Mouse (Mus musculus): ENCODE data around the gene Glul. TPM values are rescaled to one million over a fixed set of nuclear protein-coding genes. Genes with fewer than 3 reads are reported as not detected.

Gene Glul
- total RNA-seq, 2 experiments from 2014 or later = 1,052 to 1,177 TPM

DNA sequence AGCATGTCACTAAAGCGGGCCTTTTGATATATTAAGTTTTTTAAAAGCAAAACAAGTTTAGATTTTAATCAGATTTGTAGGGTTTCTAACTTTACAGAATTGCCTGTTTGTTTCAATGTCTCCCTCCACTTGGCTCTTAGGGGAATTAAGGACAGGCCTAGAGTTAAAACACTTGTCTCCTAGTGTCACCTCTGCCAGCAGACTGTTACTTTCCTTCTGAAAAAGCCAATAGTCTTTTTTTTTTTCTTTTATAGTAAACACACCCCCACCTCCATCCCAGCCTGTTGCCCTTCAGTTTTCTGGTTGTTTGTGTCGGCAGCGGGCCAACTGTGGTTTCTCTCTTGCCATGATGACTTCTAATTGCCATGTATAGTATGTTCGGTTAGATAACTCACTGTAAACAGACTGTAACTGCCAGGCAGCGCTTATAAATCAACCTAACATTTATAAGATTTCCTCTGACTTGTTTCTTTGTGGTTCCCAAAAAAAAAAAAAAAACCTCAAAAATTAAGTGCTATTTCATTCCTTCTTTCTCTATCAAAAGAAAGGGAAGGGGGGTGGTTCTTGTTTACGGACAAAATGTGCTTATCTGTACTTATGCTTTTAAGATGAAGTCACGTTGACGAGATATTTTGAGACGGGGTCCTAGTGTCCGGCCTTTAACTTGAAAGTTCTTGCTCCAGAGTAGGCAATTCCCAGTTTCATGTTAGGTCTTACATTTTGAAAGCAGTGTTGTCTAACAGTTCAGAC lies 9.6 kb downstream of the Glul start:
- no peak for DNase-seq (ENCODE audit: low spot score in 2 of 2)

DNA sequence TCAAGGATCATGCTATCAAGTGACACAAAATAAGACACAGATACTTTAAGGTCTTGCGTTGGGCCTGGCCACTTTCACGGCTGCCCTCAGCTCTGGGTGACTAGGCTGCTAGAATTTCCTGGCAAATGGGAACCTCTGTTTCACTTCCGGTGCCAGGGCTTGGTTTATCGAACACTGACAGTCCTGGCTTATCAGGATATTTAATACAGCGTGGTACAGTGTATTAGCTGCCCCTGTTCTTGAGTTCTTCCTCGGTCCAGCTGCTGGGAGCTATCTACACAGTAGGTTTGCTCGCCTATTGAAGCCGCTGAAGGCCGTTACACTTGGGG lies 10.2 kb downstream of the Glul start:
- no peak for DNase-seq (ENCODE audit: low spot score in 2 of 2)

DNA sequence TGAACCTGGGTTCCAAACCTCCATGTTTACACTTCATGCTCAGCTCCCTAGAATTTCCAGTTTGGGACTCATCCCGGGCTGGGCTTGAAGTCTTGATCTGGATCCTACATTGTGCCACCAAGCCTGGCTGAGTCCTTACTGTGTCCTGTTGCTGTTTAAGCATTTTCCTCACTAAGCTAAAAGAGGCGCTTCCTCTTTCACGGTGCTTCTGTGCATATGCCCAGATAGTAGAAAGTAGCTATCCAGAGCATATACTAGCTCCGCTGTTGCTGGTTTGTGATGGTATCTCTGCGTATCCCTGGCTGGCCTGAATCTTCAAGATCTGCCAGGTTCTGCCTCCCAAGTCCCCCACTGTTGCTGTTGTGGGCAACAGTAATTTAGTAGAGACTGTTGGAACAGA lies 10.7 kb downstream of the Glul start:
- no peak for DNase-seq (ENCODE audit: low spot score in 2 of 2)

DNA sequence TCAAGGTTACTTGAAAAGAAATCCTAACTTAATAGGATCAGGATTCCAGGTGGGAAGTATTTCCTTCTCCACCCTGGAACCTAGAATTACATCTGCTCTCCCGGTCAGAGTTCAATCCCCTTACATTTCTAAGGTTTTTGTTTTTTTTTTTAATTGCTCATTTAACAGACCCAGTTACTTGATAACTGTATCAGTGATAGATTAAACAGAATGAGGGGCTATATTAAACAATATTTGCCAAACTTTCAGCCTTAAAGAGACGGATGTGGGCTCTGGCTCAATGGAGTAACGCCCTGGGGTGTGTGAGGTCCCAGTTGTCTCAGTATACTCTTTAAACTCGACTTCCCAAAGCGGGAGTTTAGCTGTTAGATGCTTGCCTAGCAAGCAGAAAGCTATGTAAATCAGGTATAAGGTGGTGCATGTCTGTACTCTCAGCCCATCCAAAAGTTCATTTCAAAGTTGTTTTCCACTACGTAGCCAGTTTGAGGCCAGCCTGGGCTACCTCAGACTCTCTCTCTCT lies 11.6 kb downstream of the Glul start:
- DNase-seq (ENCODE audit: low spot score in 2 of 2) = no peak

DNA sequence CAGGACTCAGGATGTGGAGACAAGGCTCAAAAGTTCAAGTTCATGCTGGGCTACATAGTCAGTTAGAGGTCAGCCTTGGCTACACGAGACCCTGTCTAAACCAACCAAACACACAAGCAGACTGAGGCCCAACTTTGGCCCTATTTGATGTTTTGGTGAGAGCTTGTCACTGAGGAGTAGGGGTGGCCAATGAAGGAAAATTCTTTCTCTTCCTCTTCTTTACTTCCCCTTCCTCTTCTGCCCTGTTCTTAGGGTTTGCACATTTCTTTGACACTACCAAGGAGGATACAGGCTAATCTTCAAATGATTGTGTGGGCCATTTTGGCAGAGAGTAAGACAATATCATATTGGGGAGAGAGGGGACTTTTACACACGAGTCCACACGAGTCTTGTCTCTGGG lies 14.1 kb downstream of the Glul start:
- no peak for DNase-seq (ENCODE audit: low spot score in 2 of 2)

DNA sequence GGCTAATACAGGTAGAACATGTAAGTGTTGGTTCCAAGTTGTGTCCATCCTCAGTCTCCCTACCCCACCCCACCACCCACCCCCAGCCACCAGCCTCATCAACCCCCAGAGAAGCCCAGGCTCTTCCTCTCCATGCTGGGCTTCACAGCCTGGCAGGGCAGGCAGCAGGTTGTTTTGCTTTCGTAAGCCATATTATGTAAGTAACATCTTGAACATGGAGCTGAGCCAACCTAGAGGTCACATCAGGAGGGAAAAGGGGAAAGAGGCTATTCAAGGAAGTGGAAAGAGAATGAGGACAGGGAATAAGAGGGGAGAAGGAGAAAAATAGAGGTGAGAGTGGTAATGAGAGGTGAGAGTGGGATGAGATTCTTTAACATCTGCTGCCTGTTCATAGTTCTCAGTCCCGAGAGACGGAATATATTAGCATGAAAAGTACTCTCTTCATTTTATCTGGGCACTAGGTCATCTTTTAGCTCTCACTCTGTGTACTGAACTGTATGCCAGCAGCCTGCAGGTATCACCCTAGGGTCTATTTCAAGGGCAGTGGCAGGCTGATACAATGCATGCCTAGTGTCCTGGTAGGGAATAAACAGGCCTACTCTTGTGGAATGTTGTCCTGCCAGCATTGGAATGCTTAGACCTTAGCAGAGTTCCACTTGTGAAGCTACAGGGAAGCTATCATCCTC lies 18.9 kb downstream of the Glul start:
- DNase-seq (ENCODE audit: low spot score in 2 of 2) = no peak

DNA sequence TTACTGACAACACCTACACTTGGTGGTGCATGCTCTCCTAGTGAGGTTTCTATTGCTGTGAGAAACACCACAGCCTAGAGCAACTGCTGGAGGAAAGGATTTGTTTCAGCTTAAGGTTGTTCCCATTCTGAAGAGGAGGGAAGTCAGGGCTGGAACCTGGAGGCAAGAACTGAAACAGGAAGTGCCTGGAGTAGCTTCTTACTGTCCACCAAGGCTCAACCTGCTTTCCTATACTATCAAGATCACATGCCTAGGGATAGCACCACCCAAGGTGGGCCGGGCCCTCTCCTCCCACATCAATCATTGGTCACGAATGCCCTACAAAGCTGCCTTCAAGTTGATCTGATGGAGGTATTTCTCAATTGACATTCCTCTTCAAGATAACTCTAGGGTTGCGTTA lies 21.9 kb downstream of the Glul start:
- DNase-seq (ENCODE audit: low spot score in 2 of 2) = no peak

DNA sequence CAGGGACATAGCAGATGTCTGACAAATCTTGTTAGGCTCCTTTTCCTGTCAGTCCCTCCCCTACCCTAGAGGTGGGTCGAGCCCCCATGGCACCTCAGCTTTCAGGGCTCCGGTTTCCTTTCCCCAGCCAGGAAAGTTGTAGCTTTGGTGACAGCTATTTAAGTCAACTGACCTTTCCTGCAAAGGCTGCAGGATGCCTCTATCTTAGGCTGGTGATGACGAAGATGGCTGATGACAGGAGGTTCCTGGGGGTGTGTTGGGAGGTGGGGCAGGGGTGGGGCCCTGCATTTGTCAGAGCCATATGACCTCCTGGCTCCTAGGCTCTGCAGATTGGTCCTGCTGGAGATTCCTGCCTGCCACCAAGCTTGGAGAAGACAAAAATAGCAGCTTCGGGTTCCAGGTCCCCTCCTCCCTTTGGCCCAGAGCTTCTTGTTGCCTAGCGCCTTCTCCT lies 22.9 kb downstream of the Glul start:
- DNase-seq (ENCODE audit: low spot score in 2 of 2) = peak in 1 of 2 experiments; percentile 39

DNA sequence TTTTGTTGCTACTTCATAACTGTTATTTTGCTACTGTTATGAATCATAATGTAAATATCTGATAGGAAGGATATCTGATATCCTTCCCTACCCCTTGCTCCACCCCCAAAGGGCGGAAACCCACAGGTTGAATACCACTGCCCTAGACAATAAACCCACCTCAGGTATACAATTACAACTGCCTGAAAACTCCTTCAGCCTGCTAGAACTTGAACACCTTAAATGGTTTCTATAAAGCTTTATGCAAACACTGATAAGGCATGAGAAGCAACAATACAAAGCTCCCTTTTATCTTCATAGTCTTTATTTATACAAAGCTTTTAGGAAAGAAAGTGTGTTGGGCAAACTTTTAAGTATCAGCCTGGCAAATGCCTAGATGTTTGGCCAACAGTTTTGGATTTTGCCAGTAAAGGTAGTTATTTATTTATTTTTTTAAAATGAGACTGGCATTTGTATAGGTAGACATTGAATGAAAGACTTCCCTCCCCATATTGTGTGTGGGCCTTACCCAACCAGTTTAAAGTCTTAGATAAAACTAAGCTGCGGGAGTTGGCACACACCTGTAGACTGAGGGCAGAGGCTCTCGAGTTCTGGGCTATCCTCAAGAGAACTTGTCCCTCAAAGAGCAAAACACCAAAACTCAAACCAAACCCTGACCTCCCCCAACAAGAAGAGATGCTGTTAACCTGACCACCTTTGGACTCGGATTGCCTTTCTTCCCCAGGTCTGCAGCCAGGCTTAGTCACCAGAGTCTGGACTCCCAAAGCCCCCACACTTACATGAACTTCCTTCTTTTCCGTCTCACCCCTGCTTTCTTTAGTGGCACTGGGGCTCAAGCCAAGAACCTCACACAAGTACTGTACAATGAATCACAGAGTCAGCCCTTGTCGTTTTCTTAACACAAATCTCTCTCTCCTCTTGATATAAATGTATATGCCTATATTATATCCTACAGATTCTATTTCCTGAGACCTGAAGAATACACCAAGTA lies 24.9 kb downstream of the Glul start:
- no peak for DNase-seq (ENCODE audit: low spot score in 2 of 2)

DNA sequence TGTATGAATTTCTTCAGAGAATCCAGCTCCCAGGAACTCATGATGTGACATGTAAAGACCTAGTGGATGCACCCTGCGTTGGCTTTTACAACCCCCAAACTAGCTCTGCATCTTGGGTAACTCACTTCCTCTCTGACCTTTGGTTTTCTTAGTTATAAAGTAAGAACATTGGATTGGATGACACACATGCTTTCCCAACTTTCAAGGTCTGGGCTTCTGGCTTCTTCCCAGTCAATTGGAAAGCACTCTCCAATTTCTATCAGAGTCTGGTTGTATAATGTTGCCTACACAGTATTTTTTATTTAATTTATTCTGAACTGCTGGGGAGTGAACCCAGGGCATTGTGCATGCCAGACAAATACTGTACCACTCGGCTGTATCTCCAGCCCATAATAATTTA lies 30.7 kb downstream of the Glul start:
- peak in 1 of 2 experiments; percentile 24 for DNase-seq (ENCODE audit: low spot score in 2 of 2)

DNA sequence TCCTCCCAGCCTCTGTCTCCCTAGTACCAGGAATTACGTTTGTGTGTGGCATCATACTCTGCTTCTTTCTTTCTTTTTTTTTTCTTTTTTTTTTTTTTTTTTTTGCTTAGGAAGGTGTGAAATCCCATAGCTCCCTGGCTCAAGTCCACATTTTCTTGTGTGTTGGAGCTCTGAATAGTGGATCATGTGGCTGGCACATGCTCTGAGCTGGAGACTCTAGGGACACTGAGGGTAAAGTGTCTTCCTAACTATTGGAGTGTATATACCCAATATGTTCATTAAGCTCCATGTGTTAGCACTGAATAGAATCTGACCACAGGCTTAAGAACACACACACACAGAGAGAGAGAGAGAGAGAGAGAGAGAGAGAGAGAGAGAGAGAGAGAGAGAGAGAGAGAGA lies 34.0 kb downstream of the Glul start:
- DNase-seq (ENCODE audit: low spot score in 2 of 2) = no peak

DNA sequence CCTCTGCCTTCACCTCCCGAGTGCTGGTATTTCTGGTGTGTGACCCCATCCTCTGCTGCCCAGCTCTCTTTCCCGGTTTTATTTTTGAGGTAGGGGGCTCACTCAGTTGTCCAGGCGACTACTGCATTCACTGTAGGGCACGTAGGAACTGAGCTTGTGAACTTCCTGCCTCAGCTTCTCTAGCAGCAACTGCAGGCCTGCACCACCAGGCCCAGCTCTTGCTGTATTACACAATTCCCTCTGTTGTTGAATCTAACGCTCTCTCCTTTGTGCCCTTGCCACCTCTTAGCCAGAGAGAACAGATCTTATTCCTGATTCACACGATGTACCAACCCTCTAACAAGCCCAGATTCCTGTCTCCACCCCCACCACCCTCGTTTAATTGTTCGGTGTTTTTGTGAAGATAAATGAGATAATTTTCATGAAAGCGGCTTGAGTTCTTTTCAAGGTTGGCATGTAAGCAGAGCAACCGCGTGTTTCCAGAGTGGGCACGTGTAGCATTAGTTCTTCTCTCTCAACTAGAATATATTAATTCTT lies 36.2 kb downstream of the Glul start:
- no peak for DNase-seq (ENCODE audit: low spot score in 2 of 2)

DNA sequence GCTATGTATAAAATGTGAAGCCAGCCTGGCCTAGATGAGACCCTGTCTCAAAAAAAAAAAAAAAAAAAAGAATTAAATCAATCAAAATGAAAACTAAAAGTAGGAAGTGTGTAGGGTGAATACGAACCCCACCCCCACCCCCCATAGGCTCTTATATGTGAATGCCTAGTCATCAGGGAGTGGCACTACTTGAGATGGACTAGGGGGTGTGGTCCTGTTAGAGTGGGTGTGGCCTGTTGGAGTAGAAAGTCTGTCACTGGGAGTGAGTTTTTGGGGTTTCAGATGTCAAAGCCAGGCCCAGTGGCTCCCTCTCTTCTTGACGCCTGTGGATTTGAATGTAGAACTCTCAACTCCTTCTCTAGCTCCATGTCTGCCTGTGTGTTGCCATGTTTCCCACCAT lies 37.3 kb downstream of the Glul start:
- DNase-seq (ENCODE audit: low spot score in 2 of 2) = no peak

DNA sequence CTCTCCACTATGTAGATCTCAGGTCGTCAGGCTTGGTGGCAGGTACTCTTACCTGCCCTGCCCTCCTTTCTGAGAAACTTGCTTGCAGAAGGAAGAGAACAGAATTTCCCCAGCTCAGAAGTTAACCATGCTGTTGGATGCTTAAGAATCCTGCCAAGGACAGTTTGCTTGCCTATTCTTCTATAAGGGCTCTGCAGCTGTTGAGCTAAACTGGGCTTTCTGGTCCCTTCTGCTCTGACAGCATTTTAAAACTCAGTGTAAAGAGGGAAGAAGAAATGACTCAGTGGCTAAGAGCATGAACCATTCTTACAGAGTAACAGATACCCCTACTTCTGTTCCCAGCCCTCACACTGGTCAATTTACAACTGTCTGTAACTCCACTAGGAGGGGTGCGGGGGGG lies 41.2 kb downstream of the Glul start:
- DNase-seq (ENCODE audit: low spot score in 2 of 2) = no peak

DNA sequence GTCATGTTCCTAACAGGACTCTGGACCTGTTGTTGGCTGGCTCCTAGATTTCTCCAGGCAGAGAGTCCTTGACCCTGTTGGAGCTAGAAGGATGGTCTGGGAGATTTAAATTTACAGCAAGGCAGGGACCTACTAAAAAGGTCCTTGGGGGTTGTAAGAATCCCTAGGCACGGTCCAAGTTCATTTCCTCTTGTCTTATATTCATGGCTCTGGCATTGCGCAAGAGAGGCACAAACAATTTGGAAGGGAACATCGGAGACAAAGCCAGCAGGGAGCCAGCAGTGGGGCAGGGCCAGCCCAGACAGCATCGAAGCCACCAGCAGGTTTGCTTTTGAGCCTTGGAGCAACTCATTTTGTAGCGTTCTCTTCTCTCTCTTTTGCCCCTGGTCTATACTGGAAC lies 45.4 kb downstream of the Glul start:
- DNase-seq (ENCODE audit: low spot score in 2 of 2) = no peak

DNA sequence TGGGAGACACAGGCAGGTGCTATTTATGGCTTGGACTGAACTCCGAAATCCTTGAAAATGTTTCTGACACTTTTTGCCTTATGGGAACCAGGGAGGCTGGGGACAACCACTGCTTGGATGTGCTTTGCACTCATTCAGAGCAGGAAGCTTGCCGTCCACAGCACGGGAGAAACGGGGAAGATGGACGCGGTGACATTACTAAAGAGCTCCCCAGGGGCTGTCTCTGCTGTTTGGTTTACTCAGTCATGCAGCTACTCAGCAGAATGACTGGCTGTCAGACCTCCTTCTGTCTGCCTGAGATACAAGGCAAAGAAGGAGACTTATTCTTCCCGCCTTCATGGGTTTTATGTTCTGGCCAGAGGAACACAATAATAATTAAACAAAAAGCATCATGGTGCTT lies 47.2 kb downstream of the Glul start:
- DNase-seq (ENCODE audit: low spot score in 2 of 2) = no peak

DNA sequence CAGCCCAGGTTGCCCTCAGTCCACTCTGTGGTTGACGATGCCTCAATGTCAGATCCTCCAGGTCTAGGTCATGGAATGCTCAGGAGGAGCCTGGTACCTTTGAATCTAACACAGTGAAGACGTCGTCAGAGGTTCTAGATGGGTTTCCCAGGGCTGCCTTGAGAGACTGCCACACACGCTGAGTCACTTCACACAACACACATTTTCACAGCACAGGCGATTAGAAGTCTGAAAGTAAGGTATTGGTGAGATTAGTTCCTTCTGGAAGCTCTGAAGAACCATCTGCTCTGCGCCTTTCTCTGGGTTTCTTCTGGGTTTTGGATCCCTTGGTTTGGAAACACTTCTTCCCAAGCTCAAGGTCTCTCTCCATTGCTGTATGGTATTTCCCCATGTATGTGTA lies 48.1 kb downstream of the Glul start:
- no peak for DNase-seq (ENCODE audit: low spot score in 2 of 2)

DNA sequence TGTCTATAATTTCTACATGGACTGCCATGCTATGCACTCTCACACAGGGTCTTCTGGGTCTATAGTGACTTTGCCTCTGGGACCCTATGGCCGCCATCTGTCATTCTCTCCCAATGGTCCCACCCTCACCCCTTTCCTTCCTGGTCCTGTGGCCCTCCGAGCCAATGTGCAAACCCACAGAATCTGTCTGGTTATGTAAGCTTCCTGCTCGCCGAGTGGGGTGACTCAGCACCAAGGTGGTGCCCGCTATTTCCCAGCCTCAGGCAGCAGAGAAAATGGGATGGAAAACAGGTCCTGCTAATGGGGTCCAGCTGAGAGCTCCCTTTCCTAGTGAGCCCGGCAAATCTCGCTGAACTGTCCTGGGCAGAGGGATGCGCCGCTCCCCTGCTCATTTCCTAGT lies 53.5 kb downstream of the Glul start:
- DNase-seq (ENCODE audit: low spot score in 2 of 2) = no peak

DNA sequence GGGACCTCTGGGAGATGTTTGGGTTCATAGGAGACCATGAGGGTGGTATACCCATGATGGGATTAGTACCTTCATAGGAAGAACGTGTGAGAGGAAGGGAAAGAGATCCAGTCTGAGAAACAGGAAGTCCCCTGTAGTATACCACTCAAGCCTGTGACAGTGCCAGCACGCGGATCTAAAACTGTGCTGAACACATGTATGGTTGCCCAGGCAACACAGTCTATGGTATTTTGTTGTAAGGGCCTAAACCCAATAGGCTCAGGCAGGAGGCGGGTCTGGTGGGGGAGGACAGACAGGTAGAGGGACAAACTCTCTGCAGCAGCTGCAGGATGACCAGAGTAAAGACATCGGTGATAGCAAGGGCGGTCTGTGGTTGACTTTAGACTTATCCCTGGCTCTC lies 54.1 kb downstream of the Glul start:
- no peak for DNase-seq (ENCODE audit: low spot score in 2 of 2)

DNA sequence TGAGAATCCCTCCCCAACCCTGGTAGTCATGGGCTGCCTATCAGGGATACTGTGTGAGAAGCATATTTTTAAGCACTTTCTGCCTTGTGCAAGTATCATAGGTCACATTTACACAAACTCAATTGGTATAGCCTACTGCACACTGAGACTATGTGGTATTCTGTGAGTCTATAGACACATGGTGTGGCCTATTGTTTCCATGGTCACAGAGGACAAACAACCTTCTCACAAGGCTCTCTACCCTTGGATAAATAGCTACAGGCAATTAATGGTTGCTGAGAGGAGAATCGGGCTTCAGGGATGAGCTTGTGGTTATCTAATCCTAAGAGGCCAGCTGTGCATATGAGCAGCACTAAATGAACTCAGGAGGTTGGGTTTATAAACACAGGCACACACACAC lies 58.1 kb downstream of the Glul start:
- no peak for DNase-seq (ENCODE audit: low spot score in 2 of 2)
